Mouse (Mus musculus) heart, embryonic 10.5 days (tissue): ENCODE data around the gene Tubb2b. TPM values are rescaled to one million over a fixed set of nuclear protein-coding genes. Genes with fewer than 3 reads are reported as not detected.
"Not testable (repeated sequence)": the region's sequence is repeated elsewhere in the genome, so short reads cannot be mapped to it uniquely, and the experiment has no call there.

Experiments
- DNase-seq: peaks from one replicate; pipeline ENCODE4 v3.0.0-alpha.2; 2017; ENCODE audit warnings: low spot score
- H3K27ac ChIP-seq: fragments of 300-500 bp; sonication (generic); 2 replicates; pipeline ENCODE4 v1.5.1; 2016; ENCODE audit warnings: mild to moderate bottlenecking
- H3K27me3 ChIP-seq: fragments of 300-500 bp; sonication (generic); 2 replicates; pipeline ENCODE4 v1.6.1; 2016; ENCODE audit warnings: mild to moderate bottlenecking; ENCODE audit not compliant: poor library complexity, insufficient read depth, severe bottlenecking
- H3K36me3 ChIP-seq: fragments of 300-500 bp; sonication (generic); 2 replicates; pipeline ENCODE4 v1.6.1; 2016; ENCODE audit warnings: mild to moderate bottlenecking, moderate library complexity
- H3K4me1 ChIP-seq: fragments of 300-500 bp; sonication (generic); 2 replicates; pipeline ENCODE4 v1.6.1; 2016; ENCODE audit warnings: mild to moderate bottlenecking
- H3K4me3 ChIP-seq: fragments of 300-500 bp; sonication (generic); 2 replicates; pipeline ENCODE4 v1.5.1; 2016; ENCODE audit warnings: mild to moderate bottlenecking, moderate library complexity
- H3K9me3 ChIP-seq: fragments of 300-500 bp; sonication (generic); 2 replicates; pipeline ENCODE4 v1.6.1; 2016; ENCODE audit warnings: mild to moderate bottlenecking, moderate library complexity
- WGBS: fragments of 180-500 bp; shearing (Covaris S2); methylation state at CpG from one replicate; pipeline ENCODE4 v1.1.7; 2016; 5-methylcytosine and 5-hydroxymethylcytosine counted together
- polyA plus RNA-seq: library from polyadenylated mRNA; unstranded; fragments of >200 nt; fragmentation: Nextera tagmentation; extraction: Ambion mirVana; gene quantifications from 2 replicates; pipeline ENCODE4 v1.2.1, GENCODE M21; 2016

Gene Tubb2b
- polyA plus RNA-seq, 1 experiment from 2014 or later = 18.8 TPM

DNA sequence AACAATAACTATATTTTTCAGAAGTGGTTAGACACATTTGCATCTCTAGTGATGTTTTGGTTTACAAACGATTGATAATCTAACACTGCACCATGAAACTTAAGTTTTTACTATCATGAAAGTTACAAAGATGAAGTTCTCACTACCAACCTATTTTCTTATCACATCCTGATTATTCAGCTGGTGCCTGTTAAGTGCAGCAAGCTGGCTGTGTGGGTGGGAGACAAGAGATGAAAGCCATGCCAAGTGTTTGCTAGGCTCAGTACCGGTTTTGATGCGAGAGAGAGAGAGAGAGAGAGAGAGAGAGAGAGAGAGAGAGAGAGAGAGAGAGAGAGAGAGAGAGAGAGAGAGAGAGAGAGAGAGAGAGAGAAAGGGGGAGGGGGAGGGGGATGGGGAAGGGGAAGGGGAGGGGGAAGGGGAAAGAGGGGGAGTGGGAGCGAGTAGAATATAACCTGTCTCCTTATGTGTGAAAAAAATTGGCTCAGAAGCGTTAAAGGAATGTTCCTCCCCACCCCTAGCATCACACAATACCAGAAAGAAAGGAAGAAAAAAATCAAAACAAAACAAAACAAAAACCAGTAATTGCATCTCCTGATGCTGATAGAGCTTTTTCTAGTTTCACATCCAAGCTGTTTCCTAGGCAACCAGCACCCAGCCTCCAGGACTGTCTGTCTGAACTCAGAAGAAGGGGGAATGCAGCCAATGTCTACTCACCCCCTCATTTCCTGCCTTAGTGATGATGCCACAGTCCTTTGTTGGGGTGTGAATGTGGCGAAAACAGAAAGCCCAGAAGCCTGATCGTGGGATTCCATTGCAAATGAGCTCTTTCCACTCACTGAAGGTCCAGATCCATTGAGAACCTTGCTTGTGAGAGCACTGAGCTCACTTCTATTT, 34.5 kb downstream of the Tubb2b start:
- Histone ChIP-seq H3K27ac (0 out of 2 replicates have a peak overlapping the region, but pooled peaks have one; percentile 4), H3K9me3 (no peaks in the 10 kb centered on the region), H3K4me3 (no peak overlapping the region), H3K27me3 (no peaks in the 10 kb centered on the region), H3K4me1 (peaks cover 16% of the 10 kb centered on the region), H3K36me3 (no peaks in the 10 kb centered on the region)
- WGBS = 35% methylated on average over 7 of the region's 7 CpGs
- no peak for DNase-seq

DNA sequence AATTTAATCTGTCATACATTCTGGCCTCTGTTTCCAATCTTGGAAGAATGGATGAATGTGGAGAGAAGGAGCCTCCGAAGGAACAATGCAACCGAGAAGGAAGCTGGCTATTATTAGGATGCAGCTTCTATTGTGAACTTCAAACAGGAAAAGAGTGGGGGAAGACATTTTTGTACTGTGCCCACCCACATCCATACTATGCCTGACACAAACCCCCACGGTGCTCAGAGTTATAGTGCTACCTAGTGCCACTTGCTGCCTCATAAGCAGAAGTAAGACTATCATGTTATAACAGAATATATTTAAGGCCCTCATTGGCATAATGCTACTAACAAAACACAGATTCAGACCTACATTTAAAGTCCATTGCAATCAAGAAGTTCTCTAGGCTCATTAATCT, 40.9 kb downstream of the Tubb2b start:
- 0 out of 2 replicates have a peak overlapping the region, but pooled peaks have one; percentile 13 for H3K27ac ChIP-seq
- no peak overlapping the region for H3K4me3 ChIP-seq
- no peaks in the 10 kb centered on the region for H3K9me3 ChIP-seq
- no peak for DNase-seq
- no peaks in the 10 kb centered on the region for H3K27me3 ChIP-seq
- 64% methylated on average over 3 of the region's 3 CpGs for WGBS
- peaks cover 20% of the 10 kb centered on the region for H3K4me1 ChIP-seq
- no peaks in the 10 kb centered on the region for H3K36me3 ChIP-seq

DNA sequence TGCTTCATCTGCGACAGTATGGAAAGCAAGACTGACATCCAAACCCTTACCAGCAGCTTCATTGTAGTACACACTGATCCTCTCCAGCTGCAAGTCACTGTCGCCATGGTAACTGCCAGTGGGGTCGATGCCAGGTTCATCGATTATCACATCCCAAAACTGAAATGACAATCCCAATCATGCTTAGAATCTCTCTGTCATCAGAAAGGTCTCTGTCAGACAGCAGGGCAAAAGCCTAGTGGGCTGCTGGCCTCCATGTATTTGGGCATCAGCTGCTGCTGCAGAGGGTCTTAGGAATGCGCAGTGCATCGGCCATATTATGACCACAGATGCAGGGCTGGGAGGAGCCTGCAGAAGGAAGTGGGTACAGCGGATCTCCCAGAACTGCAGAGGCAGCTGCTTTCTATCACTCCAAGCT, 41.4 kb downstream of the Tubb2b start:
- no peaks in the 10 kb centered on the region for H3K36me3 ChIP-seq
- 0 out of 2 replicates have a peak overlapping the region, but pooled peaks have one; percentile 13 for H3K27ac ChIP-seq
- no peak overlapping the region for H3K4me3 ChIP-seq
- peaks cover 20% of the 10 kb centered on the region for H3K4me1 ChIP-seq
- WGBS = 72% methylated on average over 7 of the region's 7 CpGs
- no peaks in the 10 kb centered on the region for H3K27me3 ChIP-seq
- no peak for DNase-seq
- H3K9me3 ChIP-seq = no peaks in the 10 kb centered on the region

DNA sequence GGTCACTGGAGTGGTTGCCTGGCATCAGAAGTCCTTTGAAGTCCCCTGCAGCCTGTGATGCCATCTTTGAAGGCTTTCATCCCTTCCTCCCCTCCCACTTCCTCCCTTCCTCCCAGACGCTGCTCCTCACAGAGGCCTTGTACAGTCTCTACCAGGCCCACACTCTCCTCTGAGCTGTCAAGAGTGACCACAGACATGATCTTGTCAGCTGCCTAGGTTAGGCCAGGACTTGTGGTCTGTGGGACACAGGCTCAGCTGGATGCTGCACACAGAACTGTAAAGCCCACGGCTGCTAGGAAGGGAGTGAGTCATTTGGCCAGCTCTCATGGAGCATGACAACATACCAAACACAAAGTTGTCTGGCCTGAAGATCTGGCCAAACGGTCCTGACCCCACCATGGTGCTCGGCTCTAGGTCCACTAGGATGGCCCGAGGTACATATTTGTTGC, 42.0 kb downstream of the Tubb2b start:
- peaks cover 20% of the 10 kb centered on the region for H3K4me1 ChIP-seq
- H3K27me3 ChIP-seq, H3K36me3 ChIP-seq, H3K4me3 ChIP-seq, DNase-seq, H3K9me3 ChIP-seq, H3K27ac ChIP-seq: not testable (repeated sequence)
- WGBS = 57% methylated on average over 5 of the region's 5 CpGs

DNA sequence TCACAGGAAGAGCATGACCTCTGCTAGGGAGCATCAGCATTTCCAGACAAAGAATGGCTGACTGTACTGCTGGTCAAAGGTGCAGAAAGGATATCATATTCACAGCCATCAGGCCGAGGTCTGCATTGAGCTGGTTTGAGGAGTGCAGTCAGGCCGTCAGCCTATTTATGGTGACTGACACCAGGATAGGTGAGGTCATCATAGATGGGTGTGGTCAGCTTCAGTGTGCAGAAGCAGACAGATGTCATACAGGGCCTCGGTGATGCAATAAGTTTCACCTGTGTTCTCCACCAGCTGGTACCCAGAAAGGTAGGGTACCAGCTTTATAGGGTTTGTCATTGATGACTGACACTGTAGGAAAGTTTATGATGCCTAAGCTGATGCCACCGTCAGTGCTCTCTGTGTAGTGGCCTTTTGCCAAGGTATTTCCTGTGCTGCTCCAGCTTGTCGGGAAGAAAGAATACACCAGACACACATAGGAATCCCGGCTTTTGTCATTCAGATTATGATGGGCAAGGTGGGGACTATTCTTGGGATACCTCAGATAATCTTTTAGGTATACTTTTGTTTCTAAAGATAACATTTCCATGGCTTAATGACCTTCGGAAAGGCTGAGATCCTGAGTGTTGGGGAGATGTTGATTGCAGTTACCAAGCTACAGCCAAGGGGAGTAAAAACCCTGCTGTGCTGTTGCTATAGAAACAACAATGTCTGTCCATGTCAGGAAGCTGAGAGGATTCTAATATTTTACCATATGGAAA, 43.0 kb downstream of the Tubb2b start:
- DNase-seq = no peak
- no peaks in the 10 kb centered on the region for H3K36me3 ChIP-seq
- H3K27ac ChIP-seq = no peak overlapping the region
- H3K4me3 ChIP-seq = no peak overlapping the region
- no peaks in the 10 kb centered on the region for H3K9me3 ChIP-seq
- 45% methylated on average over 7 of the region's 7 CpGs for WGBS
- peaks cover 20% of the 10 kb centered on the region for H3K4me1 ChIP-seq
- no peaks in the 10 kb centered on the region for H3K27me3 ChIP-seq

DNA sequence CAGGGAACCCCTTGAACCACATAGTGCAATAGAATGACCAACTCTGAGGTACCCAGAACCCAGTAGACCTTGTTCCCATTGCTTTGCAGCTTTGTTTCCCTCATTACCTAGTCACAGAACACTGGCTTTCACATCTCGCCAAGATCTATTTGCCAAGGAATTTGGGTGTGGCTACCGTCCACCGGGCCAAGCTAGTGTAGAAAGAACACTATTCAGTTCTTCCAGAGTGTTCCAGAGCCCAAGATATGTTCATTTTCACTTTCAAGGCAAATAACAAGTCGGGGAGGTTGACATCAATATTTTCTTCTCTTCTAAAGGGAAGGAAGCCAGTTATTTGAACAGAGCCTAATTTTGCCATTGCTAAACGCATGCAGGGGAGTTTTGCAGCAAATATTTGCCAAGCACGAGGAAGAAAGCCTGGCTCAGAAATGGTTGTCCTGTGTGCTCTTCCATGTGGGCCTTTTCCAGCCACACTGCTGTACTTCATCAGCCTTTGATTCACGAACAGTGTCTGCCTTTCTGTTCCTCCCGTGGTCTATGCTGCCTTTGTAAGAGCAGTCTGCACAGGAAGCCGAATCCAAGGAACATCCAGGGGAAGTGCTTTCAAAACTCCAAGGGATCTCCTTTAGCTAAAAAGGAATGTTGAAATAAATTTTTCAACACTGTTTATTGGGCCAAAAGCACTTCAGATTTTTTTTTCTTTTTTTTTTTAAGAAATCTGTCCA, 46.1 kb downstream of the Tubb2b start:
- Histone ChIP-seq H3K4me1 (peaks cover 20% of the 10 kb centered on the region), H3K4me3 (no peak overlapping the region), H3K27ac (no peak overlapping the region), H3K9me3 (no peaks in the 10 kb centered on the region), H3K36me3 (no peaks in the 10 kb centered on the region), H3K27me3 (peaks cover 12% of the 10 kb centered on the region; the same call in 1 of the 2 replicates)
- no peak for DNase-seq
- 71% methylated on average over 9 of the region's 9 CpGs for WGBS

DNA sequence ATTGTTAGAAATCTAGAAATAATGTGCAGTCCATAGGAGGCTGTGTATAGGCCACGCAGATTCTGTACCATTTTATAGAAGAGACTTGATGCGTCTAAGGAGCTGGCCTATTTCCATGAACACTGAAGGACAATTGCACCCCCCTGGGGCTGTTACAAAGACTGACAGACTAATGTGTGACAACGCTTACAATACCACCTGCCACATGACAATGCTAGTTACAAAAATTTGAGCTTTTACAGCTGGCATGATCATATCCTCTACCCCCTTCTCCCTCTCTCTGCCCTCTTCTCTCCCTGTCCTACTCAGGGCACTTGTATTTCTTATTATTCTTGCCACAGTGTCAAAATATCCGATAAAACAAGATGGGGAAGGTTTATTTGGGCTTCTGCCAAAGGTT, 48.3 kb downstream of the Tubb2b start:
- 81% methylated on average over 4 of the region's 4 CpGs for WGBS

DNA sequence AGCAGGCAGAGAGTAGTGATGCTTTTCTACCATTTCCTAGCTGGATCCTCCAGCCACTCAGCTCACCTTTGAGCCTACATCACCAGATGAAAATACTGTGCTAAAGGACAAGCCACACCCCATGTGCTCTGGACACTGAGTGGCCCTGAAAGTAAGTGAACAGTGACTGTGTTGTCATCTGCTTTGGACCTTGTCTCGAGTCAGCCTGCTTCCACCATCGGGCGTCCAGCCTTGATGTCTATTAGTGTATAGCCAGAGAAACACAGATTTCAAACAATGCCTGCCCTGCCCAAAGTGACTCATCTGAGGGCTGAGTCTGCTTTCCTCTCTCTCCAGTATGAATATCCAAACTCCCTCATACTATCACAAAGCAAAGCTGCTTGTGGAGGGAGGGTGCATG, 50.5 kb downstream of the Tubb2b start:
- WGBS = 73% methylated on average over 3 of the region's 3 CpGs
- H3K27me3 ChIP-seq = peaks cover 16% of the 10 kb centered on the region; the same call in 1 of the 2 replicates

More for the DNA sequence above, 48.3 kb downstream of the Tubb2b start:
- no peaks in the 10 kb centered on the region for H3K9me3 ChIP-seq
- DNase-seq = no peak
- no peak overlapping the region for H3K27ac ChIP-seq
- H3K36me3 ChIP-seq = no peaks in the 10 kb centered on the region
- peaks cover 16% of the 10 kb centered on the region; the same call in 1 of the 2 replicates for H3K27me3 ChIP-seq
- H3K4me3 ChIP-seq = no peak overlapping the region
- H3K4me1 ChIP-seq = peaks cover 16% of the 10 kb centered on the region

DNA sequence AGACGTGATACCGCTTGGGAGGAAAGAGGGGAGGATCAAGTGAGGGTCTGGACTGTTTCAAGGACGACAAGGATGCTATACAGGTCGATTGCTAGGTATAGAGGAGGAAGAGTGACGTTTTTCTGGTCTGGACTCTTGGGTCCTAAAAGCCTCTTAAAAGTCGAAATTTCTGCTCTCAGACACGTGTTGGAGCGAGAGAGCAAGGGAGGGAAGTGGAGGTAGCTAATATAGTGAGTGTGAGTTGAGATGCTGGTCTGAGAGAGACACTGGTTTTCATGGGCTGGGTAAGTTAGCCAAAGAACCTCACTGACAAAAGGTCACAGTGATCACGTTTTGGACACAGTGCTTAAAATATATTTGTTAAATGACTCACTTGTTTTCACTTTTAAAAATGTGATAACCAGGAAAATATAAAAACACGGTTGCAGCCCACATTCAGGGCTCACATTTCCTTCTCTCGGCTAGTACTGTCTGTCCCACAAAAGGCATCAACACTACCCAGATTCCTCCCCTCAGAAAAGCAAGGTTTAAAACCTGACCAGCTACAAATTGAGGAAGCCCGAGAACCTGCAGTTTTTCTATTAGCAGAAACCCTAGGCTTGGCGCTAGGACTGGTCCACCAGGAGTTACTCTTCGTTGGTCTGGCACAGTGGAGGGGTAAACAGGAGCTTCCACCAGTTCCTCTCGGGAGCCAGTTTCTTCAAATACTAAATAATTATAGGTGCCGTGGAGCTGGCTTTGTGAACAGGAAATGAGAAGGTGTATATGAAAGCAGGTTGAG, 51.6 kb downstream of the Tubb2b start:
- peak overlapping the region; percentile 81 for H3K4me3 ChIP-seq
- WGBS = 38% methylated on average over 16 of the region's 16 CpGs
- H3K9me3 ChIP-seq = no peaks in the 10 kb centered on the region
- peak overlapping the region; percentile 87 for H3K27ac ChIP-seq
- H3K4me1 ChIP-seq = peaks cover 17% of the 10 kb centered on the region
- H3K27me3 ChIP-seq = peaks cover 16% of the 10 kb centered on the region; the same call in 1 of the 2 replicates
- no peak for DNase-seq
- peaks cover 7% of the 10 kb centered on the region; the same call in 1 of the 2 replicates for H3K36me3 ChIP-seq

More for the DNA sequence above, 50.5 kb downstream of the Tubb2b start:
- H3K27ac ChIP-seq = no peak overlapping the region
- peaks cover 17% of the 10 kb centered on the region for H3K4me1 ChIP-seq
- no peak for DNase-seq
- H3K36me3 ChIP-seq = peaks cover 7% of the 10 kb centered on the region; the same call in 1 of the 2 replicates
- H3K4me3 ChIP-seq = no peak overlapping the region
- no peaks in the 10 kb centered on the region for H3K9me3 ChIP-seq

DNA sequence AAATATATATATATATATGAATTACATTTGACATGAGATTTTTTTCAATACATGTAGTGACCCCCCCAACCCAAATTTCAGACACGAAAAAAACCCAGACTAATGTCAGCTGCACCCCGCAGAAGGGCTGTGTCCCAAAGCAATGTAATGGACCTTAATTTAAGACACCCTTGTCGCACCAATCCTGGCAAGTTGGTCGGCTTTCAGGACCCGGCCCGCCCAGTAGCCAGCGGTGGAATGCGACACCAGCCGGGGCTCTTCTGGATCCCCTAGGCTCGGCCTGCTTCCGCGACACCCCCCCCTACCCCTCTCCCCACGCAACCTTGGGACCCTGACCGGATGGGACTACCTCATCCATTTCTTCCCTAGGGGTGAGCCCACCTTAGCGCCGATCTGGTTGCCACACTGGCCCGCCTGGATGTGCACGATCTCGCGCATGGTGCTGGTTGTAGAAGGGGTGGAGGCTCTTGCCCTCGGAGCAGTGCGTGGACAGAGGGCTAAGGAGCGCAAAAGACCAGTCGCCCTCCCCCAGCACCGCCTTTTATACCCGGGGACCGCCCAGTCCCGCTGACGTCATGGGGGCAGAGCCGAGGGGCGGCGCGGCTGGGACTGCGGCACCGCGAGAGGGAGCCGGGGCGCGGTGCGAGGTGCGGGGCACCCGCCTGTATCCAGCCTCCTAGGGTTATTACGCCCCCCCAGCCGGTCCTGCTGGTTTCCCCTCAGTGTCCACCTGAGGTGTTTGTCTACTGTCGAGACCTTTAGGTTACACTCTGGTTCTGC, 52.6 kb downstream of the Tubb2b start, which contains the start of gene Tubb2a:
Tubb2a (minus strand) TSS at position 516 of the 780 bp plus-strand sequence.
- H3K4me3 ChIP-seq = peak within 1 kb of the TSS; percentile 81
- peaks cover 16% of the 10 kb centered on the region; the same call in 1 of the 2 replicates for H3K27me3 ChIP-seq
- H3K27ac ChIP-seq = peak within 1 kb of the TSS; percentile 87
- WGBS = under 1% methylated on average over 45 of the region's 45 CpGs
- peak; percentile 94 for DNase-seq
- H3K9me3 ChIP-seq = no peaks in the 10 kb centered on the region
- H3K36me3 ChIP-seq = peaks cover 7% of the 10 kb centered on the region; the same call in 1 of the 2 replicates
- peaks cover 17% of the 10 kb centered on the region for H3K4me1 ChIP-seq
